Mouse (Mus musculus) adrenal gland, adult 2 months (tissue): Measurements from ENCODE around the gene Ssxa1. TPM values are rescaled to one million over a fixed set of nuclear protein-coding genes. Genes with fewer than 3 reads are reported as not detected.
"Not testable (repeated sequence)": the region's sequence is repeated elsewhere in the genome, so short reads cannot be mapped to it uniquely, and the experiment has no call there.

ENCODE experiments used
- DNase-seq: peaks from one replicate; pipeline ENCODE4 v3.0.0; 2021
- long read RNA-seq: library from polyadenylated mRNA; stranded (forward); transcript quantifications from one replicate; pipeline ENCODE4 v2.0.0, GENCODE M21; 2021
- polyA plus RNA-seq: library from polyadenylated mRNA; depleted of rRNA; stranded (reverse); fragments of >200 nt; gene quantifications from 2 replicates; pipeline ENCODE4 v1.2.3, GENCODE M21; 2012; rRNA removed
- total RNA-seq, 2 experiments: library from RNA; stranded (reverse); gene quantifications; 2 replicates each; pipeline ENCODE4 v1.2.3; 2021

Gene Ssxa1
- total RNA-seq (not detected), polyA plus RNA-seq (not detected in 2 replicates)
- long read RNA-seq: 0 reads

GRCm38 (mm10) chrX:21115520-21115919 is at the start of gene Ssxa1:
Gene Ssxa1 (plus strand): TSS chrX:21115820.
- no peak for DNase-seq

- DNase-seq: no peak
Measured at GRCm38 (mm10) chrX:21068106-21068505, 47.5 kb upstream of the Ssxa1 start, which contains the start of gene Spaca5. Gene Spaca5 (plus strand): TSS chrX:21068406.

- DNase-seq: no peak
Measured at GRCm38 (mm10) chrX:21088645-21088982, 27.0 kb upstream of the Ssxa1 start.

GRCm38 (mm10) chrX:21088983-21089866 is 26.4 kb upstream of the Ssxa1 start, which contains the start of gene Zfp300:
Gene Zfp300 (minus strand): TSS chrX:21089527.
- DNase-seq: peak; percentile 77

GRCm38 (mm10) chrX:21089867-21090239 is 25.8 kb upstream of the Ssxa1 start:
- no peak for DNase-seq

- not testable (repeated sequence) for DNase-seq
Measured at GRCm38 (mm10) chrX:21146675-21147074, 31.1 kb downstream of the Ssxa1 start.

Other genes with a start within 250 kb of the Ssxa1 start
- 10 to 100 TPM; 20.7 to 45.5 TPM for gene Timp1, start 245.7 kb upstream of the Ssxa1 start, total RNA-seq
- gene Timp1, start 245.7 kb upstream of the Ssxa1 start, polyA plus RNA-seq: 34.9 and 39.0 TPM in 2 replicates
- gene Syn1, start 194.8 kb upstream of the Ssxa1 start, total RNA-seq: 10 to 100 TPM in 1 of 2 experiments, 1 to 10 TPM in 1; 8.1 to 12.4 TPM
- gene Syn1, start 194.8 kb upstream of the Ssxa1 start, polyA plus RNA-seq: 11.4 and 12.2 TPM in 2 replicates
- 10 to 100 TPM; 11.6 to 12.1 TPM for gene Cfp, start 184.3 kb upstream of the Ssxa1 start, total RNA-seq
- gene Cfp, start 184.3 kb upstream of the Ssxa1 start, polyA plus RNA-seq: 23.6 and 24.0 TPM in 2 replicates
- 10 to 100 TPM; 14.6 to 16.5 TPM for gene Elk1, start 165.2 kb upstream of the Ssxa1 start, total RNA-seq
- gene Elk1, start 165.2 kb upstream of the Ssxa1 start, polyA plus RNA-seq: 34.3 and 35.0 TPM in 2 replicates
- gene Uxt, start 153.8 kb upstream of the Ssxa1 start, total RNA-seq: 10 to 100 TPM; 35.9 to 42.6 TPM
- 6.9 TPM in 2 replicates for gene Uxt, start 153.8 kb upstream of the Ssxa1 start, polyA plus RNA-seq
- gene Zfp182, start 53.5 kb upstream of the Ssxa1 start, total RNA-seq: 1 to 10 TPM; 6.7 to 7.0 TPM
- gene Zfp182, start 53.5 kb upstream of the Ssxa1 start, polyA plus RNA-seq: 0.13 and 0.22 TPM in 2 replicates
- not detected for gene Spaca5, start 47.4 kb upstream of the Ssxa1 start, total RNA-seq
- gene Spaca5, start 47.4 kb upstream of the Ssxa1 start, polyA plus RNA-seq: not detected in 2 replicates
- gene Zfp300, start 26.3 kb upstream of the Ssxa1 start, total RNA-seq: 1 to 10 TPM; 1.5 to 2.5 TPM
- gene Zfp300, start 26.3 kb upstream of the Ssxa1 start, polyA plus RNA-seq: 0.03 and 0.08 TPM in 2 replicates
- gene Gm21876, start 59.8 kb downstream of the Ssxa1 start, total RNA-seq: not detected
- not detected in 2 replicates for gene Gm21876, start 59.8 kb downstream of the Ssxa1 start, polyA plus RNA-seq